Mouse (Mus musculus): ENCODE results near the gene Mrtfb.

Mrtfb gene

DNA sequence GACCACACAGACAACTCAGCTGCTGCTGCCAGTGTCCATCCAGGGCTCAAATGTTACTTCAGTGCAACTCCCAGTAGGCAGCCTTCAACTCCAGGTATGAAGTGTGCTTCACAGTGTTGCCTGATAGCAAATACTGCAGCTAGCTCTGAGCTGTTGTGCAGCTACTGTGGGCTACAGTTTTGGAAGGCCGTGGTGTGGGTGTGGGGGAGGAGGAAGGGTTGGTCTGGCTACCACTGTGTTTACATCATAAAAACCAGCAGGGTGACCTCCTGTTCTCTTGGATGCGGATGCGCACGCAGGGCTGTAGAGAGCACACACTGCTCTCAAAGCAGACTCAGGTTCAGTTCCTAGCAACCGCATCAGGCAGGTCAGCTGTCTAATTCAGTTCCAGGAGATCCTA, 145.3 kb downstream of the Mrtfb start:
- no peak for DNase-seq (ENCODE audit: low spot score)

GRCm38 (mm10) chr16:13404656-13405055, 148.4 kb downstream of the Mrtfb start:
- DNase-seq (ENCODE audit: low spot score): no peak

DNA sequence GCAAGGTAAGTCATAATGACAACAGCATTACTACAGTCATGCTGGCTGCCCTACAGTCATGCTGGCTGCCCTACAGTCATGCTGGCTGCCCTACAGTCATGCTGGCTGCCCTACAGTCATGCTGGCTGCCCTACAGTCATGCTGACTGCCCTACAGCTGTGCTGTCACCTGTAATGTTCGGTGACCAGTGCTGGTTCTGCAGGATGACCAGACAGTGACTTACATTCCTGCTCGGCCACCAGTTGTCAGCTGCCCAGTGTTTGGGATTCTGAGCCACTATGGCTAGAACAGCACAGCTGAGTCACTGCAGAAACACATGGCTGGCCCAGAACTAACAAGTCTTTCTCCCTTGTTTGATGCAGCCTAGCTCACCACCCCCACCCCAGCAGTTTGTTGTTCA, 149.1 kb downstream of the Mrtfb start:
- DNase-seq (ENCODE audit: low spot score): no peak

GRCm38 (mm10) chr16:13409530-13410163, 153.4 kb downstream of the Mrtfb start:
- peak; percentile 87 for DNase-seq (ENCODE audit: low spot score)

GRCm38 (mm10) chr16:13410760-13411159, 154.5 kb downstream of the Mrtfb start:
- no peak for DNase-seq (ENCODE audit: low spot score)

- no peak for DNase-seq (ENCODE audit: low spot score)
Measured at GRCm38 (mm10) chr16:13411531-13411930, 155.2 kb downstream of the Mrtfb start.

DNA sequence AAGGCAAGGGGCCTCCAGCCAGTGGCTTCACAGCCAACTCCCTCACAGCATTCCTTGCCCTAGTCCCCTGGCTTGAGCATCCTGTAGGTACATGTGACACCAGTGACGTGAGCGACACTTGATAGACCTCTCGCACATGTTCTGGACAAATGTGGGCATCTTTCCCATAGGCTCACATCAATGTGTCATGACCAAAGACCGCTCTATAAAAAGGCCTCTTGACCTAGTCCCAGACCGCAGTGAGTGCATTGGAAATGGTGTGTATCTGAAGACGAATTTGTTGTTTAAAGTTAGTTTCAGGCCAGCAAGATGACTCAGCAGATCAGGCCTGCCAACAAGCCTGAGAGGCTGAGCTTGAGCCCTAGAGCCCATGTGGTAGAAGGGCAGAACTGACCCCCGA, 158.3 kb downstream of the Mrtfb start:
- DNase-seq (ENCODE audit: low spot score): no peak

GRCm38 (mm10) chr16:13414972-13415371, 158.7 kb downstream of the Mrtfb start:
- DNase-seq (ENCODE audit: low spot score): no peak

GRCm38 (mm10) chr16:13415465-13415864, 159.2 kb downstream of the Mrtfb start:
- no peak for DNase-seq (ENCODE audit: low spot score)

DNA sequence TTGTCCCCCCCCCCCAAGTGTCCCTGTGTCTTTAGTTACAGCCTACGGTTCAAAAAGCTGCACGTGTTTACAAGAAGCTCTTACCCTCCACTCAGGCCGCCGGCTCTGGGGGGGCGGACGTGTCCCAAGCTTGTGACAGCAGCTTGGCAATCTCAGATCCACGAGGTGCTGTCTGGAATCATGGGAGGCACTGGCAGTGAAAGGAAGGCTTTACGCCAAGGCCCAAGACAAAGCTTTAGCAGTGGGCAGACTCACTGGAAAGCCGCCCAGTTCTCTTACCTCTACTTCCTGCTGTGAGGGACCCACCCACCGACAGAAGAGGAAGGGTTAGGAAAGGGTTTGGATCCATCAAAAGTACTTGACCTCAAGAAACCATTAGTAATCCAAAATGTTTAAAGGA, 160.2 kb downstream of the Mrtfb start:
- no peak for DNase-seq (ENCODE audit: low spot score)

GRCm38 (mm10) chr16:13417904-13418303, 161.6 kb downstream of the Mrtfb start:
- DNase-seq (ENCODE audit: low spot score): no peak

DNA sequence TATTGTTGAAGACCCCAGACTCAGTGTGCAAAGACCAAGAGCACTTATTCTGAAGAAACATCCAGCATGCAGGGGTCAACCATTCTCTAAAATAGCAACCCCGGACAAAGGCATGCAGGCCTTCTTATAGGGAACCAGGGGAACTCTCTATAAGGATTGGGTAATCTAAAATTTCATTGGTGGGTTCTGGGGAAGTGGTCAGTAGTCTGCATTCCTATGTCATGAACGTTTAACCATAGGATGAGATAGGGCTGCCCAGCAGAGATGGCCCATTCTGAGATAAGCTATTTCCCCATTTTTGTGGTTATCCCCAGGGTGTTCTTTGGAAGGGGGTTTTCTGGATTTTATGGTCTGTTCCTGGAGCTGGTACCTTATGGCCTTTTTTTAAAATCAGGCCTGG, 163.5 kb downstream of the Mrtfb start:
- no peak for DNase-seq (ENCODE audit: low spot score)

DNA sequence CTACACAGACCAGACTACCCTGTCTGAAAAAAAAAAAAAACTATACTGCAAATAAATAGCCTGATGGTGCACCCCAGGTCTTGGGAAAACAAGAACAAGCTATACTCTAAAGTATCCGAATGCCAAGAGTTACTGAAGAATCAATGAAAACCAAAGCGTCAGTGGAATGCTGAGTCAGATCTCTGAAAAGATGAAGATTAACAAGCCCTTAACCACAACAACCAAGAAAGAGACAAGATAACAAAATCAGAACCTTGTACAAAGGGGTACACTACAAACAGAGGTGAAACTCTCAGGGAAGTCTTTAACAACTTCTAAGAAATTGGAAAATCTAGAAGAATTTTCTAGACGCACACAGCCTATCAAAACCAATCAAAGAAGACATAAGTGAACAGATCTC, 166.2 kb downstream of the Mrtfb start:
- no peak for DNase-seq (ENCODE audit: low spot score)

GRCm38 (mm10) chr16:13423587-13424355, 167.5 kb downstream of the Mrtfb start:
- no peak for DNase-seq (ENCODE audit: low spot score)

- no peak for DNase-seq (ENCODE audit: low spot score)
Measured at GRCm38 (mm10) chr16:13425804-13426203, 169.5 kb downstream of the Mrtfb start.

DNA sequence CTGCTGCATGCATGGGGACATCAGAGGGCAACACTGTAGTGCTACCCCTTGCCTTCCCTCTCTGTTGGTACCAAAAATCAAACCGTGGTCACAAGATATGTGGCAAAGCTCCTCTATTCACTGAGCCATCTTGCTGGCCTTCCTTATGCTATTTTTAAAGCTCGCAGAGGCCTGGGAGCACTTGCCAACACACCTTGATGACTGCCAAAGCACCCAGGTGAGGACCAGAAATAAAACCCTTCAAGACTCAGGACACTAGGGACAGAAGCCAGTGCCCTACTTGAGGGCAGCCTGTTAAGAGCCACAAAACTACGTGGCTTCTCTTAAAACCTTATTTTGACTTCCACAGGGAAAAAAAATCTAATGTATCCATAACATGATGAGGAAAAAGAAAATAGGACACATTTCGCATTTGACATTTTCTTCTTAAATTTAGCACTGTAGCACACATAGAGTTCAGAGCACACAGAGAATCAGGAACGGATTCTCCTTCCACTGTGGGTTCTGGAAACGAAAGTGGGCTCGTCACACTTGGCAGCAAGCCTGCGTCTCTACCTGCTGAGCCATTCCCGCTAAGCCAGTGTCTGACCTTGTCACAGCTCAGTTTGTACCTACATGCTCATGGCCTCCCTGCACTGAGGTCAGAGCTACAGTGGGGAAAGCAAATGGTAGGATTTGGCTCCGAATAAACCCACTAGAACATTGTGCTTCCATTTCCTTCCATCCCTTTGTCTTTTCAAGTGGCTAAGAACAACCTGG, 170.7 kb downstream of the Mrtfb start:
- DNase-seq (ENCODE audit: low spot score): no peak

DNA sequence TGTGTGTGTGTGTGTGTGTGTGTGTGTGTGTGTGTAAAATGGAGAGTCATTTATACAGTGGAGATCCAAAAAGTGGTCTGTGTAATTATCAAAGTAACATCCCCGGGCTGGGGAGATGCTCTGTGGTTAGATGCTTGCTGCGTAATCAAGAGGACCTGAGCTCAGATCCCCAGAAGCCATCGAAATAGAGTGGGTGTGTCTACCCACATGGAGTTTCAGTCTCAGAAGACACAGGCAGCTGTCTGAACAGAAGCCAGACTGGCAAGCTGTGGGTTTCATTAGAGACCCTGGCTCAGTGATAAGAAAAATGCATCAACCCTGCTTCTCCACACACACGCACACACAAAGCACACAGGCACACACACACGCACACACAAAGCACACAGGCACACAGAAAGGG, 171.8 kb downstream of the Mrtfb start:
- no peak for DNase-seq (ENCODE audit: low spot score)

DNA sequence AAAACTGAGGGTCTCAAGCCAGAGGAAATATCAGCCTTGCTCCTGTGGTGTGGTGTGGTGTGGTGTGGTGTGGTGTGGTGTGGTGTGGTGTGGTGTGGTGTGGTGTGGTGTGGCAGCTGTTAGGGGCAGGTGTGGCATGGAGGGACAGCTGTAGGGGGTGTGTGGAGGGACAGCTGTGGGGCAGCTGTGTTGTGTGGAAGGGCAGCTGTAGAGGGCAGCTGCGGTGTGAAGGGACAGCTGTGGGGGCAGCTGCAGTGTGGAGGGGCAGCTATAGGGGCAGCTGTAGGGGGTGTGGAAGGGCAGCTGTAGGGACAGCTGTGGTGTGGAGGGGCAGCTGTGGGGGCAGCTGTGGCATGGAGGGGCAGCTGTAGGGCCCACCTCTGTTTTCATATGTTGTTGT, 172.5 kb downstream of the Mrtfb start:
- no peak for DNase-seq (ENCODE audit: low spot score)

DNA sequence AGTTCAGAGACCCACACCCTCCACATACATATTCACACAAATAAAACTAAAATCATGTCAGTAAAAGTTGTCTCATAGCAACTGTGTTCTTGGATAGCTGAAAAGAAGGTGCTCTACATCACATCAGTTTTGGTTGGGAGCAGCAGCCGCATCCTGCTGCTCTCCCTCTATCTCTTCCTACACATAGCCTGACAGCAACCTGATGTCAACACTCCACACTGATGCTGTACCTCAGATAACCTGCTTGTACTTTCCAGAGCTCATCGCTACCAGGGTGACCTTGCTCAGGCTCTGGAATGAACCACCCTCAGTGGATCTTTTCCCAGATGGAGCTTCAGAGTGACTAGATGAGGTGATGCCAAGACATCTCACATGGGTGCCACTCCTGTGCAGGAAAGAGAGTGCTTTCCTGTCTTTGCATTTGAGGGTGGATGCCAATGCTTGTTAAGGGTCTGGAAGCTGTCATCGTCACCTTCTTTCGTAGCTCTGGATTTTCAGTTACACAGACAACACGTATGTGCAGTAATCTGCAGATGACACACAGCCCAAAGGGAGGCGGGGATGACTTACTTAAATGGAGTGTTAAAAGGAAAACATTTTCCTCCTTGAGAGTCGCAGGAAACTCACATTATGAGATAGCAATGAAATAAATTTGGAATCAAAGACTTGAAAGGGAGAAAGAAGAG, 173.8 kb downstream of the Mrtfb start:
- no peak for DNase-seq (ENCODE audit: low spot score)

GRCm38 (mm10) chr16:13430940-13431339, 174.7 kb downstream of the Mrtfb start:
- no peak for DNase-seq (ENCODE audit: low spot score)

DNA sequence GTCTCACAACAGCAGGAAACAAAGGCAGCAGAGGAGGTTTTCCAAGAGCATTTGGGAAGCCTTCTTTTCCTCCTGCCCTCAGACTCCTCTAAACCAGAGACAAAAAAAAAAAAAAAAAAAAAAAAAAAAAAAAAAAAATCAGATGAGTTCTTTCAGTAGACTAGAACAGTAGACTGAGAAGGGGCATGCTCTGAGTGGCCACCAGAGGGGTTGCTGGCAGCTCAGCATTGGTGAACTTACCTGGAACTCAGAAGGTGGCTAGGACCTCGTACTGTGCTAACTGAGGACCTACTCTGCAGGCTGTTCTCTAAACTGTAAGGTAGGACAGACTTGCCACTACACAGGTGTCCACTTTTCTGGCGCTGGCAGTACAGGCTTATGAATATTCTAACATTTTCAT, 179.3 kb downstream of the Mrtfb start:
- no peak for DNase-seq (ENCODE audit: low spot score)

GRCm38 (mm10) chr16:13437037-13437769, 180.9 kb downstream of the Mrtfb start:
- peak; percentile 98 for DNase-seq (ENCODE audit: low spot score)

All from retina, embryonic 14.5 days (tissue).